In the genomic region with DNA sequence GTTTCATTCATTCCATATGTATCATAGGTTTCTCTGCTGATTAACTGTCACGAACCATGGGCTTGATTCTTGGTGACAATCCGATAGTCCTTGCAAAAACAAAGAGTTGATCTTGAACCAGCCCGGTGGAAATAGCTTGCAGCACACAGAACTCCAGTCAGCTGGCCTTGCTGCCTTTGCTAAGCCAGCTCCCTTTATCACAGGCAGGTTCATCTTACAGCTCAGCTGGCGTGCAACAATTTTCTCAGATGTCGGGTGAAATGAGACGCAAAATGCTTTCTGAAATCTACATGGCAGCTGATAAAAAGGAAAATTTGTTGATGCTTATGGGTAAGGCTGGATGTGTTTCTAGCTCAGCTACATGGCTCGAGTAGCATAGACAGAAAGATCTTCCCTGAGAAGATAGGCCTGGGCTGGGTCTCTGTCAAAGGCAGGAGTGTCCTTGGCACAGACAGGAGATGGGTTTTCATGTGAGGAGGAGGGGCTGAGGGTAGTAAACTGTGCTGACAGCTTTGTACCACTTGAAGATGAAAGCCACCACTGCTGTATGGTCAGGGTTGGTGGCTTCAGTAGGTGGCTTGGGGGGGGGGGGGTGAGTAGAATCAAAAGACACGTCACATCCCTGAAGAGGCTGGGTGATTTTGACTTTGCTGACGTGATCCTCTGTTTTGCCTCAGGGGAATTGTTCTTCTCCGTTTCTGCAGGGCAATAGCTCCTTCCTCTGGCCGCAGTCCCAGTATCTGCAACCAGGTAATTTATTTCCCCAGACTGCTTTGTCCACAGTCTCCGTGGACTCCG, we compare ENCODE assay signal across 12 mouse cellular contexts. TPM values are rescaled to one million over a fixed set of nuclear protein-coding genes. Genes with fewer than 3 reads are reported as not detected.
A peak's percentile ranks its signal among the peaks of the same experiment; 100 is the strongest.
DNase-seq lines count a peak whose midpoint lies in the region; ATAC-seq and TF ChIP-seq lines count a peak whose summit lies in the region.
"Had no signal": no experiment of that assay in that cellular context is flagged by ENCODE, and none has a peak within 500 bp of the region (broad histone marks: within the 10 kb centered on the region; RNA-seq: fewer than 3 reads in every experiment).

No protein-coding gene starts in this region.

- ATAC-seq in liver, postnatal 0 days, result no peak
- no peak for ATAC-seq in liver, embryonic 11.5 days (replicated peaks; ENCODE audit: low FRiP score)
- no peak for ATAC-seq in intestine, postnatal 0 days
- ATAC-seq in neural tube, embryonic 15.5 days (ENCODE audit: low FRiP score), result no peak

- no peaks in the 10 kb centered on the region for H3K27me3 ChIP-seq in liver, postnatal 0 days (ENCODE audit: insufficient read depth, low read length)
- H3K27me3 ChIP-seq in liver, embryonic 11.5 days (replicated peaks; ENCODE audit: control insufficient read depth, insufficient read depth, low read length), result no peaks in the 10 kb centered on the region
- H3K27me3 ChIP-seq in intestine, postnatal 0 days (replicated peaks; ENCODE audit: control insufficient read depth, insufficient read depth, low read length), result no peaks in the 10 kb centered on the region
- H3K27me3 ChIP-seq in neural tube, embryonic 15.5 days (replicated peaks), result no peaks in the 10 kb centered on the region

- peak; percentile 32 for DNase-seq in adrenal gland, postnatal 10 days
- DNase-seq in adrenal gland, adult 18-20 months (ENCODE audit: low spot score in 2 of 2), result no peak
- no peak for DNase-seq in liver, postnatal 0 days
- no peak for DNase-seq in liver, embryonic 11.5 days (ENCODE audit: low spot score)
- DNase-seq in left cerebral cortex, adult 11 months (ENCODE audit: low spot score), result no peak
- DNase-seq in left cerebral cortex, adult 8-10 months (ENCODE audit: low spot score in 2 of 2), result no peak
- DNase-seq: cerebellum, postnatal 25 days; gastrocnemius, postnatal 25 days; right cerebral cortex, postnatal 4 days had no signal

- H3K9me3 ChIP-seq in liver, postnatal 0 days (ENCODE audit: low read length), result no peaks in the 10 kb centered on the region
- no peaks in the 10 kb centered on the region for H3K9me3 ChIP-seq in liver, embryonic 11.5 days (ENCODE audit: control insufficient read depth, low read length)
- no peaks in the 10 kb centered on the region for H3K9me3 ChIP-seq in intestine, postnatal 0 days (ENCODE audit: control insufficient read depth)
- H3K9me3 ChIP-seq in neural tube, embryonic 15.5 days (replicated peaks), result no peaks in the 10 kb centered on the region
- H3K9me3 ChIP-seq: limb, embryonic 10.5 days had no signal

- no peak overlapping the region for H3K4me3 ChIP-seq in liver, postnatal 0 days (ENCODE audit: low read depth, low read length)
- no peak overlapping the region for H3K4me3 ChIP-seq in liver, embryonic 11.5 days (ENCODE audit: low read depth, low read length)
- H3K4me3 ChIP-seq in intestine, postnatal 0 days (ENCODE audit: low read depth, low read length), result no peak overlapping the region
- no peak overlapping the region for H3K4me3 ChIP-seq in neural tube, embryonic 15.5 days (replicated peaks)
- H3K4me3 ChIP-seq: limb, embryonic 10.5 days had no signal

- 67% methylated on average over 13 of the region's 13 CpGs for WGBS in liver, postnatal 0 days (ENCODE audit: insufficient replicate concordance)
- 67% methylated on average over 13 of the region's 13 CpGs for WGBS in liver, embryonic 11.5 days
- 69% methylated on average over 13 of the region's 13 CpGs for WGBS in intestine, postnatal 0 days
- WGBS in neural tube, embryonic 15.5 days, result 44% methylated on average over 13 of the region's 13 CpGs

- no peaks in the 10 kb centered on the region for H3K36me3 ChIP-seq in liver, postnatal 0 days (replicated peaks; ENCODE audit: insufficient read depth, low read length)
- no peaks in the 10 kb centered on the region for H3K36me3 ChIP-seq in liver, embryonic 11.5 days (ENCODE audit: control insufficient read depth, insufficient read depth, low read length)
- no peaks in the 10 kb centered on the region for H3K36me3 ChIP-seq in intestine, postnatal 0 days (ENCODE audit: control insufficient read depth, insufficient read depth)
- no peaks in the 10 kb centered on the region for H3K36me3 ChIP-seq in neural tube, embryonic 15.5 days
- H3K36me3 ChIP-seq: limb, embryonic 10.5 days had no signal

- no peak overlapping the region for H3K9ac ChIP-seq in liver, postnatal 0 days (replicated peaks)
- no peak overlapping the region for H3K9ac ChIP-seq in liver, embryonic 11.5 days (ENCODE audit: low read depth, low read length)
- H3K9ac ChIP-seq in intestine, postnatal 0 days (ENCODE audit: low read depth, low read length), result no peak overlapping the region
- no peak overlapping the region for H3K9ac ChIP-seq in neural tube, embryonic 15.5 days (replicated peaks)

- H3K27ac ChIP-seq in liver, postnatal 0 days (ENCODE audit: low read depth), result no peak overlapping the region
- H3K27ac ChIP-seq in liver, embryonic 11.5 days (ENCODE audit: low read depth, low read length), result no peak overlapping the region
- H3K27ac ChIP-seq in intestine, postnatal 0 days (ENCODE audit: low read depth, low read length), result no peak overlapping the region
- H3K27ac ChIP-seq in neural tube, embryonic 15.5 days (replicated peaks), result peak overlapping the region; percentile 18; the same call in 1 of the 2 replicates
- H3K27ac ChIP-seq: limb, embryonic 10.5 days had no signal

- no peak overlapping the region for H3K4me2 ChIP-seq in liver, postnatal 0 days (ENCODE audit: low read depth, low read length)
- H3K4me2 ChIP-seq in liver, embryonic 11.5 days, result no peak overlapping the region
- no peak overlapping the region for H3K4me2 ChIP-seq in intestine, postnatal 0 days (replicated peaks; ENCODE audit: low read depth)
- H3K4me2 ChIP-seq in neural tube, embryonic 15.5 days, result no peak overlapping the region

- peak; percentile 47 for TF ChIP-seq CTCF in liver, postnatal 0 days (IDR thresholded peaks at IDR 0.05; ENCODE audit: low read depth)
- peak; percentile 18; the same call in 1 of the 2 replicates for TF ChIP-seq CTCF in intestine, postnatal 0 days (IDR thresholded peaks at IDR 0.05; ENCODE audit: low read depth)

- H3K4me1 ChIP-seq in liver, postnatal 0 days (ENCODE audit: insufficient read depth), result no peaks in the 10 kb centered on the region
- H3K4me1 ChIP-seq in liver, embryonic 11.5 days (replicated peaks; ENCODE audit: control insufficient read depth, insufficient read depth, low read length), result 0 out of 2 replicates have a peak, but pooled peaks cover 4% of the 10 kb centered on the region
- H3K4me1 ChIP-seq in intestine, postnatal 0 days (replicated peaks; ENCODE audit: control insufficient read depth, insufficient read depth, low read length), result no peaks in the 10 kb centered on the region
- H3K4me1 ChIP-seq in neural tube, embryonic 15.5 days, result peaks cover 13% of the 10 kb centered on the region; the same call in 1 of the 2 replicates

- TF ChIP-seq EP300 in liver, postnatal 0 days (IDR thresholded peaks at IDR 0.05; ENCODE audit: low read depth), result no peak

RNA-seq across cellular contexts. Expression of gene Tex35, which starts 45.0 kb away (rescaled TPM):
- total RNA-seq in adrenal gland, postnatal 10 days (2021), result not detected
- total RNA-seq in adrenal gland, adult 18-20 months (2021), result not detected
- polyA plus RNA-seq in liver, postnatal 0 days (2015; fragmentation: Nextera tagmentation; extraction: Ambion mirVana), result not detected in 2 replicates
- polyA plus RNA-seq in liver, embryonic 11.5 days (2014; fragmentation: Nextera tagmentation; extraction: Ambion mirVana), result not detected in 2 replicates
- not detected in 2 replicates for polyA plus RNA-seq in intestine, postnatal 0 days (2015; fragmentation: Nextera tagmentation; extraction: Ambion mirVana)
- not detected in 2 replicates for polyA plus RNA-seq in neural tube, embryonic 15.5 days (2015; fragmentation: Nextera tagmentation; extraction: Ambion mirVana)
- total RNA-seq in left cerebral cortex, adult 8-10 months (2022), result not detected
- total RNA-seq: gastrocnemius, postnatal 25 days had no signal
- polyA plus RNA-seq: limb, embryonic 10.5 days had no signal
